Mouse (Mus musculus) heart, embryonic 14.5 days (tissue): ENCODE data around the gene Nqo2. TPM values are rescaled to one million over a fixed set of nuclear protein-coding genes. Genes with fewer than 3 reads are reported as not detected.
A peak's percentile ranks its signal among the peaks of the same experiment; 100 is the strongest.
"Not testable (repeated sequence)": the region's sequence is repeated elsewhere in the genome, so short reads cannot be mapped to it uniquely, and the experiment has no call there.

Experiments used
- ATAC-seq: fragments of 200-750 bp; cut with Nextera tagmentation; 2 replicates; pipeline ENCODE4 v1.8.0; 2017; ENCODE audit warnings: low read depth, moderate TSS enrichment; ENCODE audit not compliant: insufficient number of reproducible peaks, insufficient read depth, low FRiP score
- H3K27ac ChIP-seq, 2 experiments: fragments of 200-500 bp in 1 of 2; fragments of 300-500 bp in 1 of 2; sonication (generic) in 1 of 2; replicated peaks in 1 of 2; 2 replicates each; pipeline ENCODE4 v1.5.1; 2012 to 2014; ENCODE audit warnings: low read depth in 2 of 2, low read length in 2 of 2, control low read depth in 1 of 2, mild to moderate bottlenecking in 1 of 2, mixed read lengths in 1 of 2; ENCODE audit not compliant: control insufficient read depth in 1 of 2, insufficient read depth in 1 of 2
- H3K27me3 ChIP-seq: fragments of 300-500 bp; sonication (generic); 2 replicates; pipeline ENCODE4 v1.6.1; 2014; ENCODE audit warnings: mild to moderate bottlenecking, low read length, control low read depth; ENCODE audit not compliant: control insufficient read depth, insufficient read depth
- H3K36me3 ChIP-seq: fragments of 300-500 bp; sonication (generic); 2 replicates; pipeline ENCODE4 v1.6.1; 2014; ENCODE audit warnings: mild to moderate bottlenecking, control low read depth, low read length, mixed read lengths; ENCODE audit not compliant: control insufficient read depth, insufficient read depth
- H3K4me1 ChIP-seq, 2 experiments: fragments of 200-500 bp in 1 of 2; fragments of 300-500 bp in 1 of 2; sonication (generic) in 1 of 2; 2 replicates each; pipeline ENCODE4 v1.6.1; 2012 to 2014; ENCODE audit warnings: low read length in 2 of 2, control low read depth in 1 of 2, mixed read lengths in 1 of 2; ENCODE audit not compliant: control insufficient read depth in 2 of 2, insufficient read depth in 2 of 2
- H3K4me2 ChIP-seq: fragments of 300-500 bp; sonication (generic); 2 replicates; pipeline ENCODE4 v1.6.1; 2014; ENCODE audit warnings: mild to moderate bottlenecking, low read length
- H3K4me3 ChIP-seq, 2 experiments: fragments of 200-500 bp in 1 of 2; fragments of 300-500 bp in 1 of 2; sonication (generic) in 1 of 2; 2 replicates each; pipeline ENCODE4 v1.5.1; 2012 to 2014; ENCODE audit warnings: low read length in 2 of 2, mild to moderate bottlenecking in 2 of 2, control low read depth in 1 of 2, low read depth in 1 of 2, moderate library complexity in 1 of 2; ENCODE audit not compliant: control insufficient read depth in 1 of 2, insufficient read depth in 1 of 2
- H3K9ac ChIP-seq: fragments of 300-500 bp; sonication (generic); 2 replicates; pipeline ENCODE4 v1.6.1; 2014; ENCODE audit warnings: mild to moderate bottlenecking, low read length
- H3K9me3 ChIP-seq: fragments of 300-500 bp; sonication (generic); 2 replicates; pipeline ENCODE4 v1.6.1; 2016; ENCODE audit warnings: low read length, control low read depth; ENCODE audit not compliant: control insufficient read depth
- WGBS: fragments of 180-500 bp; shearing (Covaris S2); extraction: QIAGEN DNeasy Blood & Tissue Kit; methylation state at CpG from one replicate; pipeline ENCODE4 v1.1.7; 2014; 5-methylcytosine and 5-hydroxymethylcytosine counted together
- polyA plus RNA-seq: library from polyadenylated mRNA; unstranded; fragments of >200 nt; fragmentation: Nextera tagmentation; extraction: Ambion mirVana; gene quantifications from 2 replicates; pipeline ENCODE4 v1.2.1, GENCODE M21; 2014

The Nqo2 gene
- polyA plus RNA-seq, 1 experiment from 2014 or later: 32.7 TPM

DNA sequence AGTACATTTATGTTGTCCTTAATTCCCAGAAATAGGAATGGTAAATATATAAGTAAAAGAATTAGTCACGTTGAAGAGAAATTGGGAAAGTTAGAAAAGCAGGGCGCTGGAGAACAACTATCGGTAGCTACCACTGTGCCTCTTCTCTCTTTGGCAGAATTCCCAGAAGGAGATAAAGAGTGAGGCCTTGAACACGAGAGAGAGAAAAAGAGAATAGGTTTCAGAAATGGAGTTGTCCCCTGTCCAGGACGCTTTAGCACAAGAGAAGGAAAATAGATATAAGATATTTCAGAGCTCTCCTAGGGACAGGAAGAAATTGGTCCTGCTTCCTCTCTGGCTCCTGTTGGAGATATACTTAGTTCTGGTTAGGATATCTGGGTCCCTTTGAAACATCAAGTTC lies 27.3 kb upstream of the Nqo2 start:
- Histone ChIP-seq H3K9ac (no peak overlapping the region), H3K27me3 (no peaks in the 10 kb centered on the region), H3K36me3 (no peaks in the 10 kb centered on the region), H3K4me1 (peaks cover 3 to 21% of the 10 kb centered on the region in 2 experiments), H3K4me3 (no peak overlapping the region), H3K4me2 (peak overlapping the region; percentile 74; the same call in 1 of the 2 replicates), H3K27ac (0 out of 4 replicates have a peak overlapping the region, but pooled peaks of 1 of the 2 experiments have one; percentile 26), H3K9me3 (no peaks in the 10 kb centered on the region)
- 15% methylated on average over 5 of the region's 5 CpGs for WGBS
- ATAC-seq: no peak

- not testable (repeated sequence) for H3K4me2 ChIP-seq, H3K27me3 ChIP-seq, H3K9ac ChIP-seq, ATAC-seq, H3K9me3 ChIP-seq, H3K4me3 ChIP-seq, H3K36me3 ChIP-seq
- Histone ChIP-seq H3K4me1 (peaks cover 3 to 21% of the 10 kb centered on the region in 2 experiments), H3K27ac (0 out of 4 replicates have a peak overlapping the region, but pooled peaks of 1 of the 2 experiments have one; percentile 26)
These were observed 26.9 kb upstream of the Nqo2 start for GRCm38 (mm10) chr13:33937587-33937986.

- Histone ChIP-seq H3K4me2 (no peak overlapping the region), H3K36me3 (no peaks in the 10 kb centered on the region), H3K27me3 (no peaks in the 10 kb centered on the region), H3K9ac (no peak overlapping the region), H3K27ac (no peak overlapping the region), H3K9me3 (no peaks in the 10 kb centered on the region), H3K4me1 (peaks cover 2 to 7% of the 10 kb centered on the region in 2 experiments), H3K4me3 (no peak overlapping the region)
- ATAC-seq: no peak
- WGBS: 82% methylated on average over 5 of the region's 5 CpGs
These were observed 23.1 kb upstream of the Nqo2 start for GRCm38 (mm10) chr13:33941288-33941808.

DNA sequence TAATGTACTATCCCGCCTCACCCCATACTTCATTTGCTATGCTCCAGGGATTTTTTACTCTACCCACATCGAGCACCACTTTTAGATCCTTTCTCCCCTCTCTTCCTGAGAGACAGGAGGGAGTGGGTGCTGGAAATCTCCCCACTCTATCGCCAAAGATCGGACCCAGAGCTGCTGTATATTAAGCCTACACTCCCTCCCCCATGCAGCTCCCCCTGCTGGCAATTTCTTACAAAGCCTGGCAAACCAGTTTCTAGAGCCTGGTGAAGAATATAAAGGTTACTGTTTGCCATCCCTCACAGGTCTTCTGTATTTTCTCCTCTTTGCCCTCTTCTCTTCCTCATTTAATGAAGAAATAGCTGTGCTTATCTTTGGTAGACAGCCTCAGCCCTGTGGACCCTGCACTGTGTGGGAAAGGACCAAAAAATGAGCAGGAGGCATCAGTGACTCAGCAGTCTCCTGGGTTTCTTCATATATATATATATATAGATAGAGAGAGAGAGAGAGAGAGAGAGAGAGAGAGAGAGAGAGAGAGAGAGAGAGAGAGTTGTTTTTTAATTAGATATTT lies 22.2 kb upstream of the Nqo2 start:
- ATAC-seq: no peak
- H3K27ac ChIP-seq: no peak overlapping the region
- H3K4me1 ChIP-seq: no peaks in the 10 kb centered on the region
- H3K36me3 ChIP-seq: no peaks in the 10 kb centered on the region
- WGBS: 46% methylated on average over 4 of the region's 4 CpGs
- H3K9ac ChIP-seq: no peak overlapping the region
- no peaks in the 10 kb centered on the region for H3K9me3 ChIP-seq
- H3K4me3 ChIP-seq: no peak overlapping the region
- no peaks in the 10 kb centered on the region for H3K27me3 ChIP-seq
- H3K4me2 ChIP-seq: no peak overlapping the region

- H3K27ac ChIP-seq: no peak overlapping the region
- 85% methylated on average over 4 of the region's 4 CpGs for WGBS
- no peaks in the 10 kb centered on the region for H3K9me3 ChIP-seq
- H3K4me1 ChIP-seq: no peaks in the 10 kb centered on the region
- no peak overlapping the region for H3K9ac ChIP-seq
- no peak for ATAC-seq
- no peak overlapping the region for H3K4me3 ChIP-seq
- H3K4me2 ChIP-seq: no peak overlapping the region
- H3K27me3 ChIP-seq: no peaks in the 10 kb centered on the region
- H3K36me3 ChIP-seq: no peaks in the 10 kb centered on the region
These were observed 13.0 kb upstream of the Nqo2 start for GRCm38 (mm10) chr13:33951308-33952074.

- Histone ChIP-seq H3K4me1 (no peaks in the 10 kb centered on the region), H3K27me3 (no peaks in the 10 kb centered on the region), H3K4me2 (no peak overlapping the region), H3K9ac (no peak overlapping the region), H3K4me3 (no peak overlapping the region), H3K9me3 (no peaks in the 10 kb centered on the region), H3K36me3 (no peaks in the 10 kb centered on the region), H3K27ac (no peak overlapping the region)
- 27% methylated on average over 1 of the region's 1 CpGs for WGBS
- no peak for ATAC-seq
These were observed 12.4 kb upstream of the Nqo2 start for GRCm38 (mm10) chr13:33952075-33952449.

DNA sequence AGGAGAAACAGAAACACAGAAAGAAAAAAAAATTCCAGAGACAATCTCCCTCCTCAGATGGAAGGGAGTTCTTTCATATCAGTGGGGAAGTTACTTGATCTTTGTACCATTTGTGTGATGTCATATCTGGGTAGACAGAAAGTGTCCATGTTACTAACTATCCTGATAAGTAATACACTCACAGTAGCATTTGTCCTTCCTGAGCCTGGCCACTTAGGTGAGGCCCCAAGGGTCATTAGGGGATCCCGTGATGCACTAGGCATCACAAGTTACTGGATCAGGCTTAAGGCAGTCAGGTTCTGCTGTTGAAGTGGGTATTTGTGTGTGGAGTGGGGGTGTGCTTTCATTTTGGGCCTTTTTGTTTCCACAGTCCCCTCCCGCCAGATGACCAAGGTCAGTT lies 11.5 kb upstream of the Nqo2 start:
- H3K27ac ChIP-seq: no peak overlapping the region
- no peaks in the 10 kb centered on the region for H3K27me3 ChIP-seq
- H3K4me1 ChIP-seq: no peaks in the 10 kb centered on the region
- WGBS: 80% methylated on average over 2 of the region's 2 CpGs
- no peaks in the 10 kb centered on the region for H3K9me3 ChIP-seq
- no peak for ATAC-seq
- no peak overlapping the region for H3K9ac ChIP-seq
- no peak overlapping the region for H3K4me3 ChIP-seq
- no peaks in the 10 kb centered on the region for H3K36me3 ChIP-seq
- no peak overlapping the region for H3K4me2 ChIP-seq
